Mouse (Mus musculus) erythroblast, embryonic 14.5 days (primary cell): Measurements from ENCODE around the gene Cpne2.

Experiments
- GATA1 ChIP-seq: IDR thresholded peaks from 2 replicates; pipeline ENCODE4 v1.6.1; 2012; ENCODE audit warnings: low read length, inconsistent platforms, mixed read lengths
- TAL1 ChIP-seq: IDR thresholded peaks from 3 replicates; pipeline ENCODE4 v1.6.1; 2012; ENCODE audit warnings: low read length, inconsistent platforms, mixed read lengths

GRCm38 (mm10) chr8:94552696-94553095 lies 19.9 kb downstream of the Cpne2 start:
- no peak for TF ChIP-seq TAL1
- TF ChIP-seq GATA1: no peak
